Mouse (Mus musculus) CD4-positive, CD25-positive, alpha-beta regulatory T cell, adult 2 months (primary cell): ENCODE results near the gene Ints4.

Experiments
- DNase-seq: peaks from one replicate; pipeline ENCODE4 v3.0.0-alpha.2; 2012; ENCODE audit warnings: low read depth, low spot score

Gene Ints4

DNA sequence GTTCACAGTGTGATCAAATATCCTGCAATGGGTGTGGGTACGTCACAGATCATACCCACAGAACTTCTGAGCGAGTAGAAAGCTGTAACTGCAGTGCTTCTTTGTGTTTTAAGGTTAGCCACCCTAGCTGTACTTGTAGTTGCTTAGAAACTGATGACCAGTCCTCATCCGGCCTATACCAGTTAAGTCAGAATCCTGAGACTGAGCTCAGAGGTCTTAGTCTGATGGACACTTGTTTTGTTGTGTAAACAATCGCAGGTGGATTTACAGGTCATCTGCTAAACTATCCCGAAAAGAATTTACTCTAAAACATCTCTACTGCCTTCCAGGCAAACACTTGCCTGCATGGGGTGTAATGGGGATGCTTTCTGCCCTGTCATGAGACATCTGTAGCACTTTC is 55.8 kb downstream of the Ints4 start:
- DNase-seq, result no peak

DNA sequence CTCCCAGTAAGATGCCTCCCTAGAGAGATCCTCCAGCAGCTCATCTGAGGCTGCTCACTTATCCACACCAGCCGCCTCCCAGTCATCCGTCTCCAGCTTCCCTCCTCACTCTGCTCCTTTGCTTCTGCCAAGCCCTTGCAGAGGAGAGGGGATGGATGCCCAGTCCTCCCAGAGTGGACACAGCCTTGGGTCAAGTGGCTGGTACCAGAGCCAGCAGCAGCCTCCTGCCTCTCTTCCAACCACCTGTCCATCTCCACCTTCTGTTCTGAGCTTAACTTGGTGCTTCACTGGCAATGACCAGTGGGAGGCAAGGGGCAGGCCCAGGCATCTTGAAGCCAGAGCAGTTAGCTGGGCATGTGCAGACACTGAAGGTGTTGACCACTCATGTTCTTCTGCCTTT is 65.7 kb downstream of the Ints4 start:
- no peak for DNase-seq

DNA sequence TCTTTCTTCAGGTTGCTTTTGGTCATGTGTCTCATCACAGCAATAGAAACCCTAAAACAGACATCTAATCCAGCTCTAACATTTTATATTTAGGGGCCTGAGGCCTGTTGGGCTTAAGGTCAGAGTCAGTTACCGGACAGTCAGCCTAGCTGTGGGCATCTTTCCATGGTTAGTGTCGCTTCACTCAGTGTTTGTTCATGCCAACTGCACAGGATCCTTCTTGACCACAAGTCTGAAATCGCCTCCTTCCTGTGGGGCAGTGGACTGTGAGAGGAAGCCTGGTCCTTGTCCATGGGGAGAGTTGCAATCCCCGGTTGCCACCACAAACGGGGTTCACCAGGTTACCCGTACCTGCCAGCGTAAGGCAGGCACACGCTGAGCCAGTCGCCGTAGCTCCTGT is 68.5 kb downstream of the Ints4 start:
- DNase-seq, result no peak

DNA sequence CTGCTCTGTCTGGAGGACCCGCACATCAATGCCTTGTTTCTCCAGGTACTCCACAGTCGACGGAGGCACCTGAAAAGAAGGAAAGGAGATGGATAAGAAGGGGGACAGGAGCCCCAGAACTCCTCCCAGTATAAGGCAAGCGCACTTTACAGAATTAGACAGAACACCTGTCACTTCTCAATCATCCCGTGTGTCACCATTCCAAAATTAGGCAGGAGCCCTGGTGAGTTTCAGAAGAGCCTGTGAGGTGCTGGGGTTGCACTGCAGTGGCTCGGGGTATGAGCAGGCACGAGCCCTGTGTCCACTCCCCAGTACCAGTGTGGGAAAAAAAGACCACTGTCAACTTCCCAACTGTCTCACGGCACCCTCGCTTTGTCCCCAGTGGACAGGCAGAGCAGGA is 69.9 kb downstream of the Ints4 start:
- DNase-seq, result no peak

DNA sequence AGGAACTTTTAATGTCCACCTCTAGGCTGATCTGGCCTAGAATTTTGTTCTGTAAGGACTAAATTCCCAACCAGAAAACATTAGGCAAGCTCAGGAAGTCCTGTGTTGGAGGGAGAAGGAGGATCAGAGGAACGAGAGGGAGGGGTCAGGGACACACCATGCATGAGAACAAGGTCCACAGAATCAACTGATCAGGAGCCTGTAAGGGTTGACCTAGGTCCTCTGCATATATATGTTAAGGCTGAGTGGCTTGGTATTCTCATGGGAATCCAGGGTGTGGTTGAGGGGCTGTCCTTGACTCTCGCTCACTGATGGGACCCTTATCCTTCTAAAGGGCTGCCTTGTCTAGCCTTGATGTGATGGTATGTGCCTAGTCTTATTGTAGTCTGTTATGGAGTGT is 82.8 kb downstream of the Ints4 start:
- DNase-seq, result no peak

DNA sequence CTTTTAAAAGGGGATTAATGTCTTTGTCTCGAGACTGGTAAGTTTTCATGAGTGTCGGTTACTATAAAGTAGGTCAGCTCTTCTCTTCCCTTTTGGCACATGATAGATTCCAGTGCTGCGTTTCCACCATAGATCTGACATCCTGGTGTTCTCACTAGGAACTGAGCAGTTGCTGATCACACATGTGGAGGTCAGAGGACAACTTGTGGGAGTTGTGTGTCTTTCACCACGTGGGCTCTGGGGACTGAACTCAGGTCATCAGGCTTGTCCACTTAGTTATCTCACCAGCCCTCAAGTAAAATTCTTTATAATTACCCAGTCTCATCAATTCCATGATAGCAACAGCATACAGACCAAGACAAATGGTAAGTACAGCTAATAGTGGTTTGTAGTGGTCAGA is 88.6 kb downstream of the Ints4 start:
- DNase-seq, result no peak

DNA sequence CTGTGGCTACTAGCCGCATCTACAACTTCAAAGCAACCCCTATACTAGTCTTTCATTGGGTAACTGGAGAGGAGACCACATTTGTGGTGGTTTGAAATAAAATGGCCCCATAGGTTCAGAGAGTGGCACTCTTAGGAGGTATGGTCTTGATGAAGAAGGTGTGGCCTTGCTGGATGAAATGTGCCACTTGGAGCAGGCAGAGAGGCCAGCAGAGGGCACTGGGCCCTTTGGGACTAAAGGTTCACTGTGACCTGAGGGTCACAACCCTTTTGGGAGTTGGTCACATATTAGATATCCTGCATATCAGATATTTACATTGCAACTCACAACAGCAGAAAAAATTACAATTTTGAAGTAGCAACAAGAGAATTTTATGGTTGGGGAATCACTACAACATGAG is 89.6 kb downstream of the Ints4 start:
- DNase-seq, result peak; percentile 34

DNA sequence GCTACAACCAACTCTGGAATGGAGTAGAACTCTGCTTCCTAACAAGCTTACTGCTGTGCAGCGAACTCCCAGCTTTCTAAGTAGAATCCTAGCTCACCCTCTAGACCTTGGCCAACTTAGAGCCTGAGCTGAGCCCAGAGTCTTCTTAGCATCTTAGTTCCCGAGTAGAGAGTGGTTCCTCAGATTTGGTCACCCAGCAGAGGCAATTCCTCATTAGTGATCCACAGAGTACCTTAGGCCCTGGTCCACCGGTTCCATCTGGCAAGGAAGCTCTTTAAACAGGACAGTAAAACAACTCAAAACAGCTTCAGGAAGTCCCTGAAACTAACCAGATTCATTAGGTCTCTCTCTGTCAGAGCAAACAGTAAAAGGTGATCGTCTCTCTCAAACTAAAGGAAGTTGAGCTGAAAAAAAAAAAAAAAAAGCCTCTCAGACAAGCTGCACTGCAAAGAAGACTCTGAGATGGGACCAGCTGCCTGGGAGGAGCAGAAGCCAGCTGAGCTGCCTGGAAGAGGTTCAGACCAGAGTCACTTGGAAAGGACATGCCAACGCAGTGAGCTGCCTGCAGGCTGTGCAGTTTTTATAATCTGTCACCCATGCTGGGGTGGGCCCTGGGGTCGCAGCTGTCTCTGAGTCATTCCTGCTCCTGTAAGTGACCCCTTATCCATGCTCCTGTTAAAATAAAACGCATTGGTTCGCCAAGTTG is 97.8 kb downstream of the Ints4 start:
- peak; percentile 44 for DNase-seq

DNA sequence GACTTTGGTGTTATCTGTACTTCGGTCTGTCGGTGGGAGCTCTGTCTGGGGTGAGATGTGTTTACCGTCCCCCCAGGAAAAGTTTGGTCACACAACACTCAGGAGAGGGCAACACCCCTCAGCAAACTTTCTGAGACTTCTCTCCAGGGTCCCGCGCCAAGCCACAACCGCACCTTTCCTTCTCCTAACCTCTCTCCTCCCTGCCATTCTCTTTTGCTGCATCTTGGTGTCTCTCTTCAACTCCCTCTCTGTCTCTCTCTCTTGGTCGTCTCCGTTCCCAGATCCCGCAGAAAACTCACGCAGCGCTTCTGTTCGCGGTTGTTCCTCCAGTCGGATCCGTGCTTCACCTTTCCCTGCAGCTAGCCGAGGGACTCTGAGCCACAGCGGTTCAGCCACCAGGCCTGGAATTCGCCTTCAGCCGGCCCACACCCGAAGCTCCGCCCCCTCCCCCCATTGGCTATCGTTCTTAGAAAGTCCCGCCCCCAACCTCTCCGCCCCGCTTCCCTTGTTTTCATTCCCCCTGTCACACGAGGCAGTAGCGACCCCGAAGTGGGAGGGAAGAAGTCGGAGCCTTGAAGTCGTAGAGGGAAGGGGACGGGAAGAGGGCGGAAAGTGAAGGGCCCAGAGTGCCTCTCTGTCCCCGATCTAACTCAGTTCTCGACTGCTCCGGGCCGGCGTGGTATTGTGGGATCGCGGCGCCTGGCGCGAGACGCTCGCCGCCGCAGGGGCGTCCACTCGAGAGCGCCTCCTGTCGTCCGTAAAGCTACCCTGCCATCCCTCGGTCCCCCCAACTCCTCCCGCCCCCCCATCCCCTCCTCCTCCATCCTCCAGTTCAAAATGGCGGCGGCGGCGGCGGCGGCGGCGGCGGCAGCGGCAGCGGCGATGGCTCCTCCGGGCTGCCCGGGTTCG is 98.6 kb downstream of the Ints4 start, which contains the start of the genes Aamdc and Rsf1:
Gene Aamdc (minus strand): TSS at position 431 of the 909 bp plus-strand sequence.
Gene Rsf1 (plus strand): TSS at position 823 of the 909 bp plus-strand sequence.
- peak; percentile 97 for DNase-seq

DNA sequence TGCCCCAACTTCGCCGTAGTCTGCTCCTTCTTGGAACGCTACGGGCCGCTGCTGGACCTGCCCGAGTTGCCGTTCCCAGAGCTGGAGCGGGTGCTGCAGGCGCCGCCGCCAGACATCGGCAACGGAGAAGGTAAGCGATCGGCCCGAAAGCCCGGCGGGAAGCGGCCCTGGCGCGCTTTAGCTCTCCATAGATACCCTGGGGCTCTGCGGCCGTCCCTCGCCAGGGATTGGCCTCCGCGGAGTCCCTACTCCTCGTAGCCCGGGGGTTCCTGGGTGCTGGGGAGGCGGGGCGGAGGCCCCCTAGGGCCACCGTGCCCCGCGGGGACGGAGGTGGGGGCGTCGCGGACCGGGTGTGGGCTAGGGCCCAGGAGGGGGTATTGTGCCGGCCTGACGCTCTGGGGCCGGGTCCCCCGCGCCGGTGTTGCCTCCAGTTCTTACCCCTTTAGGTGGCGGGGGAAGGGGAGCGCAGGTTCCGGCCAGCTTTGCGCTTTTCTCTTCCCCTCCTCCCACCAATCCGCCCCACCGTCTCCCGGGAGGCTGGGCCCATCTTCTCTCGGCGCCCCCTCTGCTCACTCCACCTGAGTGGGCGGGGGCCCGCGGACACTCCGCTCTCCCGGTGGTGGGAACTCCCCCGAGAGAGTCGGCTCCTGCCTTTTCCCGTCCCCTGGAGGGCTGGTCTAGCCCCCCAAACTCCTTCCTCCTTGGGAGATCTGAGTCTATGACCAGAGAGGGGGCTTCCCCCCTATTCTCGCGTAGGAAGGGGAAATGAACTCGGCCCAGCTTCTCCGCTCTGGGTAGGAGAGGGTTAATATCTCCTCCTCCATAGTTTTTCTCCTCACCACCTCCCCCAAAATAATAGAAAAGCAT is 99.5 kb downstream of the Ints4 start:
- DNase-seq, result peak; percentile 65

DNA sequence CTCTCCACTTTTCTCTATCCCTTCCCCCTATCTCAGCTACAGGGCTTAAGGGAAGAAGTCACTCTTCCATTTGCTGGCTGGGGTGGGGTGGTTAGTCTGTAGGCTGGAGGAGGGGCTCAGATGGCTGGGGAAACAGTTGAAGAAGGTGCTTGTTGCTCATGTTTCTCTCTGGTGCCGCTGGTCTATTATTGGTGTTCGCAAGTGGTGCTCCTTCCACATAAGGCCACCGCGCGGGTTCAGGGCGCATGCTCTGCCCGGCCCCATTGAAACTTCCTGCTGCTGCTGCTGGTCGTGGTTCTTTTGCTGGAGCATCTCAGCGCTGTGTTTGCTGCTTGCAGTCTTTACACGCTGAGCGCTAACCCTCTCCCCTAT is 100.1 kb downstream of the Ints4 start:
- peak; percentile 93 for DNase-seq

DNA sequence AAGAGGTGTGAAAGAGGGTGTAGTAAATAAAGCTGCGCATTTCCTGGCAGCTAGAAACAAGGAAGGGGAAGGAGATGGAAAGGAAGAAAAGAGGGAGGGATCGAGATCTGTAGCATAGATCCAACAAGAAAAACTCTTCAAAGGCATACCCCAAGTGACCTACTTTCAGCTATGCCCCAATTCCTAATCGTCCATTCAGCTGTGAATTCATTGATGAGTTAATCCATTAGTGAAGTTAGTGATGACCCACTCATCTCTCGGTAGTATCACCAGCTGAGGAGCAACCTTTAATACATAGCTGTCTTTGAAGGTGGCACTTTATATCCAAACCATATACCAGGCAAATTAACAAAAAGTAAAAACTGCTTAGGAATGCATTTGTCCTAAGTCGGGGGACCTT is 107.8 kb downstream of the Ints4 start:
- DNase-seq, result no peak

DNA sequence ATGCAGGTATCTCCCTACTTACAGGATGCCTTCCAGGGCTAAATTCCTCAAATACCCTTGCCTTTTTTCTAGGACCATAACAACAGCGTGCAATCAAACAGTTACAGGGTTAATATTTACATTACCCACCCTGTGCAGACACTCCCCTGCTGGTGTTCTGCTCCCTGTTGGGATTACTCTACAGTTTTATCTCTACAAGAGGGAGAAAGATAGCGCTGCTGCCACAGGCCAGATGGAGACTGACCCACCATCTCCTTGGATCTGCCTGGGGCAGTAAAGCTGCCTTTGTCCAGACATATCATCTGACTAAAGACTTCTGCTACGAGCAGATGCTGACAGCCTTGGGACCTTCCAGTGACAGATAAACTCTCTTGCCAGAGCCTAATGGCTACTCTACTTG is 109.7 kb downstream of the Ints4 start:
- no peak for DNase-seq
